Mouse (Mus musculus): ENCODE measurements around the gene Pafah2. TPM values are rescaled to one million over a fixed set of nuclear protein-coding genes. Genes with fewer than 3 reads are reported as not detected.

Gene Pafah2
- polyA plus RNA-seq, 1 experiment from 2014 or later, result 9.5 TPM

- H3K36me3 ChIP-seq (ENCODE audit: control insufficient read depth, insufficient read depth, low read length), result peaks cover 25% of the 10 kb centered on the region
- 72% methylated on average over 8 of the region's 8 CpGs for WGBS
These were observed 78.1 kb downstream of the Pafah2 start for GRCm38 (mm10) chr4:134474240-134474639.

GRCm38 (mm10) chr4:134476899-134477298 lies 80.8 kb downstream of the Pafah2 start:
- no peak overlapping the region for H3K27ac ChIP-seq (replicated peaks; ENCODE audit: low read depth, low read length)
- no peaks in the 10 kb centered on the region for H3K27me3 ChIP-seq (ENCODE audit: control insufficient read depth, insufficient read depth, low read length)
- H3K9ac ChIP-seq (ENCODE audit: low read length), result no peak overlapping the region
- 95% methylated on average over 8 of the region's 8 CpGs for WGBS
- no peak overlapping the region for H3K4me2 ChIP-seq (ENCODE audit: low read depth, severe bottlenecking)
- no peak overlapping the region for H3K4me3 ChIP-seq (ENCODE audit: low read depth, low read length)
- DNase-seq (ENCODE audit: low spot score) (no peak), ATAC-seq (ENCODE audit: insufficient number of reproducible peaks, low FRiP score, low TSS enrichment, low read depth) (no peak)
- H3K4me1 ChIP-seq (ENCODE audit: control insufficient read depth, insufficient read depth, low read length), result no peaks in the 10 kb centered on the region
- peaks cover 17% of the 10 kb centered on the region for H3K36me3 ChIP-seq (ENCODE audit: control insufficient read depth, insufficient read depth, low read length)
- H3K9me3 ChIP-seq (ENCODE audit: control insufficient read depth, low read length), result no peaks in the 10 kb centered on the region

More at GRCm38 (mm10) chr4:134474240-134474639, 78.1 kb downstream of the Pafah2 start:
- DNase-seq (ENCODE audit: low spot score) (no peak), ATAC-seq (ENCODE audit: insufficient number of reproducible peaks, low FRiP score, low TSS enrichment, low read depth) (no peak)
- peaks cover 3% of the 10 kb centered on the region; the same call in 1 of the 2 replicates for H3K4me1 ChIP-seq (ENCODE audit: control insufficient read depth, insufficient read depth, low read length)
- H3K9me3 ChIP-seq (ENCODE audit: control insufficient read depth, low read length), result no peaks in the 10 kb centered on the region
- H3K4me3 ChIP-seq (ENCODE audit: low read depth, low read length), result no peak overlapping the region
- H3K27me3 ChIP-seq (ENCODE audit: control insufficient read depth, insufficient read depth, low read length), result no peaks in the 10 kb centered on the region
- no peak overlapping the region for H3K4me2 ChIP-seq (ENCODE audit: low read depth, severe bottlenecking)
- H3K9ac ChIP-seq (ENCODE audit: low read length), result no peak overlapping the region
- no peak overlapping the region for H3K27ac ChIP-seq (replicated peaks; ENCODE audit: low read depth, low read length)

Small RNA genes within 50 kb of the gene (microRNA-seq; reads per million reads assigned to microRNA genes)
- gene Gm23634, result 2.4 reads per million

Other genes with a start within 250 kb of the Pafah2 start
- gene Cep85, start 209.2 kb upstream of the Pafah2 start, polyA plus RNA-seq (2014; fragmentation: Nextera tagmentation; extraction: Ambion mirVana), result 26.6 and 33.8 TPM in 2 replicates
- not detected in 2 replicates for gene Gm7534, start 193.3 kb upstream of the Pafah2 start, polyA plus RNA-seq (2014; fragmentation: Nextera tagmentation; extraction: Ambion mirVana)
- gene Catsper4, start 168.9 kb upstream of the Pafah2 start, polyA plus RNA-seq (2014; fragmentation: Nextera tagmentation; extraction: Ambion mirVana), result not detected in 2 replicates
- gene Cnksr1, start 157.9 kb upstream of the Pafah2 start, polyA plus RNA-seq (2014; fragmentation: Nextera tagmentation; extraction: Ambion mirVana), result 0.81 and 1.5 TPM in 2 replicates
- gene E130218I03Rik, start 152.7 kb upstream of the Pafah2 start, polyA plus RNA-seq (2014; fragmentation: Nextera tagmentation; extraction: Ambion mirVana), result 0.35 and 0.43 TPM in 2 replicates
- 16.2 and 17.1 TPM in 2 replicates for gene Zfp593, start 150.7 kb upstream of the Pafah2 start, polyA plus RNA-seq (2014; fragmentation: Nextera tagmentation; extraction: Ambion mirVana)
- gene Gm30191, start 149.4 kb upstream of the Pafah2 start, polyA plus RNA-seq (2014; fragmentation: Nextera tagmentation; extraction: Ambion mirVana), result not detected in 2 replicates
- 5.5 and 7.1 TPM in 2 replicates for gene Grrp1, start 142.2 kb upstream of the Pafah2 start, polyA plus RNA-seq (2014; fragmentation: Nextera tagmentation; extraction: Ambion mirVana)
- 20.6 and 21.0 TPM in 2 replicates for gene Pdik1l, start 108.4 kb upstream of the Pafah2 start, polyA plus RNA-seq (2014; fragmentation: Nextera tagmentation; extraction: Ambion mirVana)
- 0.51 and 0.55 TPM in 2 replicates for gene Trim63, start 81.2 kb upstream of the Pafah2 start, polyA plus RNA-seq (2014; fragmentation: Nextera tagmentation; extraction: Ambion mirVana)
- gene Slc30a2, start 53.1 kb upstream of the Pafah2 start, polyA plus RNA-seq (2014; fragmentation: Nextera tagmentation; extraction: Ambion mirVana), result not detected in 2 replicates
- 1.0 and 1.4 TPM in 2 replicates for gene Extl1, start 12.5 kb upstream of the Pafah2 start, polyA plus RNA-seq (2014; fragmentation: Nextera tagmentation; extraction: Ambion mirVana)
- 2,250 and 2,263 TPM in 2 replicates for gene Stmn1, start 72.0 kb downstream of the Pafah2 start, polyA plus RNA-seq (2014; fragmentation: Nextera tagmentation; extraction: Ambion mirVana)
- 0.65 and 0.88 TPM in 2 replicates for gene Paqr7, start 100.4 kb downstream of the Pafah2 start, polyA plus RNA-seq (2014; fragmentation: Nextera tagmentation; extraction: Ambion mirVana)
- gene Aunip, start 114.7 kb downstream of the Pafah2 start, polyA plus RNA-seq (2014; fragmentation: Nextera tagmentation; extraction: Ambion mirVana), result 8.9 and 10.0 TPM in 2 replicates
- 120 and 121 TPM in 2 replicates for gene Mtfr1l, start 139.1 kb downstream of the Pafah2 start, polyA plus RNA-seq (2014; fragmentation: Nextera tagmentation; extraction: Ambion mirVana)
- 31.7 and 44.4 TPM in 2 replicates for gene Selenon, start 155.8 kb downstream of the Pafah2 start, polyA plus RNA-seq (2014; fragmentation: Nextera tagmentation; extraction: Ambion mirVana)

Data from limb, embryonic 11.5 days (tissue).